Mouse (Mus musculus): ENCODE data around the gene Bcl11b.

- TF ChIP-seq CTCF (IDR thresholded peaks at IDR 0.05; ENCODE audit: extremely low read depth, insufficient read depth, low read length) (no peak), POLR2A (IDR thresholded peaks at IDR 0.05; ENCODE audit: extremely low read depth, insufficient read depth, low read length) (no peak)
These were observed 6.9 kb upstream of the Bcl11b start for GRCm38 (mm10) chr12:108010346-108010745.
